Mouse (Mus musculus) frontal cortex, postnatal 36 days (tissue): ENCODE data around the gene Cdyl.
"Not testable (repeated sequence)": the region's sequence is repeated elsewhere in the genome, so short reads cannot be mapped to it uniquely, and the experiment has no call there.

Source experiments
- DNase-seq, 2 experiments: peaks; one replicate each; pipeline ENCODE4 v3.0.0; 2022; ENCODE audit warnings: low spot score in 2 of 2

Gene Cdyl

GRCm38 (mm10) chr13:35836501-35836900 lies 176.9 kb downstream of the Cdyl start:
- not testable (repeated sequence) for DNase-seq

DNA sequence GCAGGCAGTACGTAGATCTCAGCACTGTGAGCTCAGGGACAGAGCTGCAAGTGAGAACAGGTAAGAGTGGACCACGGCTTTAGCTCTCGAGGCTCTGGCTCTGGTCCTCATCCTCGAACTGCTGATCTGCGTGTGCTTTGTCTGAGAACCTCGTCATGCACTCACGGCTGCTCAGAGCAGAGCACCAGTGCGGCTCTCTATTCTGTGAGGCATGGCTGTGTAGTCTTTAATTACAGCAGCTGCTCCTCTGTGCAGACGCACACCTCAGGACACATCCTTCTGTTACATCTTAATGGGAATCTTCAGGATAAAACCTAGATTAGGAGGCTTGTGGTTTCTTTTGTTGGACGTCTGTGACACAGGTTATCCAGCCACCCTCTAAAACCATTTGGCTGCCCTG lies 180.5 kb downstream of the Cdyl start:
- no peak for DNase-seq

DNA sequence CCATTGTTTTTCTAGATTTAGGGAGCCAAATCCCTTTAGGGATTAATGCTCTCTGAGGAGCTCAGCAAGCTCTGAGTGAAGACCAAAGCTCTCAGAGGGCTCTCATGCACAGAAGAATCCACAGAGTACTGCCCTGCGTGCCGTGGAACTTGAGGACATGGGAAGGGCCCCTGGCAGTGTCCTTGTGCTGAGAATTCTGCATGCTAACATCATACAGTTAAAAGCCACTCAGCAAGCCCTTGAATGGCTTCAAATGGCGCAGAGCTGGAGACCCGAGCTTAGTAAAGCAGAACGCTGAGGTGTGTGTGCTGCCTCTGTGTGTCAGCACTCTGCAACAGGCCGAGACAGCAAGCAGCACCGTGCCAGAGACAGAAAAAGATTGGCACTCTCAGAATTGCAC lies 183.8 kb downstream of the Cdyl start:
- no peak for DNase-seq

- no peak for DNase-seq
Observed at GRCm38 (mm10) chr13:35845306-35845705, 185.7 kb downstream of the Cdyl start.

DNA sequence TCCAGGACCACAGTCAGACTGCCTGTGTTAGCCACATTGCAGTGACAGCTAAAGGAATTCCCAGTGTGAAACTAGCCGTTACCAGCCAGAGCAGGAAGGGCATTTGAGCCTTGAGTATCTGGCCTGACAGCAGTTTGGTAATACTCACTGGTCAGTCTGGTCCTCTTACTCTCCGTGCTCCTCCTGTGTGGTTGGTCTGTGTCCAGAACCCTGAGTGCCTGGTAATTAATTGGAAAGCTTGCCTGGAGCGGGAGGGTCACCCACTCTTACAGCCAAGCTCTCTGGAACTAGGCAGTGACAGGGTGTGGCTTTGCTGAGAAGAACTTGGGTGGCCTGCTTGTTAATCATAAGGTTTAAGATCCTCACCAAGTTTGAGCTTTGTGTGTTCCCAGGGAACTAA lies 189.1 kb downstream of the Cdyl start:
- DNase-seq: no peak

DNA sequence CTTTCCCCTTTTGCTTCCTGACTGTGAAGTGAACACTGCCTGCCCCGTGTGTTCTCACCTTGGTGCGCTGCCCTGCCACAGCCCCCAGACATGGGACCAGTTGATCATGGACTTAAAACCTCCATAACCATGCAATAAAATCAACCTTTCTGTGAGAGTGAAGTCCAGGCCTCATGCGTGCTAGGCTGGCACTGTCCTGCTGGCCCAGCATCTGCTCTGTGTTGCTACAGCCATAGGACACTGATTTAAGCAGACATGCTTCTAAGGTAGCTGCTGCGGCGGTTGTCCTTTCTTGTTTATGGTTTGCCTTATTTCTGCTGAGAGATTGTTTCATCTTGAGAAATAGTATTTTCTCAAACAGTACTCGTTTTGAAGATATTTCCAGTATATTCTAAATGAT lies 191.9 kb downstream of the Cdyl start:
- DNase-seq: no peak

GRCm38 (mm10) chr13:35852851-35853575 lies 193.4 kb downstream of the Cdyl start:
- DNase-seq: no peak

DNA sequence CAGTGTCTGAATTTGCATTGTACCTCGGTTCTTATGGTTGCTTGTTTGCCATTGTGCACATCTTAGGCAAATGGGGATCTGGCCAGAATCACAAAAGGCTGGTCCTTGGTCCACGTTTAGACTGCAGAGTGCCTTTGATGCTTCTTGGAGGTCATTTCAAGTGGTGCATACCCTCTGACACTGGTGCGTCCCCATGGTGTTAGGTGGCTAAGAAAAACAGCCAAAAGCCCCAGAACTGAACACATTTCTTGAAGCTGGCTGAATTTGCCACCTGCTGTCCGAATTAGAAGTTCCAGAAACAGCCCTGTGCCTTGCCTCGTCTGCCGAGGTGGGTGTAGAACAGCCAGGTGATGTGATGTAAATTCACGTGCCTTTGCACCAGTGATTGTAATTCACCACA lies 197.9 kb downstream of the Cdyl start:
- DNase-seq: no peak

DNA sequence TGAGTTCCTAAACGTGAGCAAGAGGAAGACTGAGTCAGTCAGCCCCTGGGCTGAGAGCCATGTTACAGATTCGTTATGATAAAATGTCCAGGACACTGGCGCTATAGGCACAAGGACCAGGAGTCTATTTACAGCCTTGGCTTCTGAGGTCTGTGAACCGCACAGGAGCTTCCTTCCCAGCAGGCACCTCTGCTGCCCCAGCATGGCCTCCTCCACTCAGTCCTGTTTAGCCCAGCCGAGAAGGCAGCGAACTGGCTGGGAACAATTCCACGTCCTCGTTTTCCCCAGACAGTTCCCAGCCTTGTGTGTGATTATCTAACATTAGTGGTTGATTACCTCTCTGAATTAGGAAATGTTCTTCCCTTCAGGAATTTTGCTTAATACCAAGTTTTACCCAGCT lies 201.3 kb downstream of the Cdyl start:
- no peak for DNase-seq

DNA sequence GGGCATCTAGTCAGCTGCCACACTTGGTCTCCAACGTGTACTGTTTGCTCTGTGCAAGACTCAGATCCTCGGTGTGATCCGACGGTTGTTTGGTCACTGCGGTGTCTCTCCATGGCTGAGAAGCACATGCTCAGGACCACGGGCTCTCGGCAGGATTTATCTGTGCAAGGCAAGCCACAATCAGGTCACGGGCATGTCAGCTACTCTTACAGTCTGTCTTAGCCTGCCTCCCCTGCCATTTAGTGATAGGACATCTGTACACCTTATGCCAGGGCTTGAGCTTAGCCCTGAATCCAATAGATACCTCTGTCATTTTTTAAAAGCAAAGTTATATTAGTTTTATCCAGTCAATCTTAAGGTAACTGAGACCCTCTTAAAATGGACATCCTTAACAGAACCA lies 211.0 kb downstream of the Cdyl start:
- no peak for DNase-seq

- DNase-seq: no peak
Observed at GRCm38 (mm10) chr13:35871107-35871506, 211.5 kb downstream of the Cdyl start.

GRCm38 (mm10) chr13:35875396-35875795 lies 215.8 kb downstream of the Cdyl start:
- DNase-seq: peak; percentile 31 to 34

DNA sequence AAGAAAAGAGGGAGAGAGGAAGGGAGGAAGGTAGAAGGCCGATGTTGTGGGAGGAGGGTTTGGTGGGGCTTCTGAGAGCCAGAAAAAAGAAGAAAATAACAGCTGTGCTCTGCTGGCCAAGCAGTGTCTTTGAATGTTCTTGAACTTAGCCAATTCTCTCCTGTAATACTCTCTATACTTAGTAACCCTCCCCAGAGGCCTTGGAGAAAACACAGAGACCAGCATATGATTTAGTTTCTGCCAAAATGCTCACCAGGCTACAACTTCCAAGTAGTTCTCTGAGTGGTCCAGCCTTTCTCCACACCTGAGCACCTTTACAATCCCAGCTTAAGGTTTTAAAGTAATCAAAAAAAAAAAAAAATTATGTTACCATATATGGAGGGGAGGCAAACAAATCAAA lies 218.6 kb downstream of the Cdyl start:
- DNase-seq: no peak

DNA sequence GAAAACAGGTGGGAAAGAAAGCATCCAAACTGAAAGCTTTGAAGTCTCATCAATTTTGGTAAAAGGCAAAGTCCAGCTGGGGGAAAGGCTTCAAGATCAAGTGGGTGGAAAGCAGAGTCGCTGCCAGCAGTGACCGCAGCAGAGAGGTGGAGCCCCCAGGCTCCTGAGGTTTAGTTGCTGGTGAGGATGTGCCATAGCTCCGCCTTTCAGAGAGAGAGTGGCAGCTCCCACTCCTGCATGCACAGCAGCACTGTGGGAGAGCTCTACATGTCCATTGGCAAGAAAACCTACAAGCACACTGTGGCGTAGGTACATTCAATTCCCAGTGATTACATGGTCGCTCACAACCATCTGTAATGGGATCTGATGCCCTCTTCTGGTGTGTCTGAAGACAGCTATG lies 219.4 kb downstream of the Cdyl start:
- DNase-seq: no peak

DNA sequence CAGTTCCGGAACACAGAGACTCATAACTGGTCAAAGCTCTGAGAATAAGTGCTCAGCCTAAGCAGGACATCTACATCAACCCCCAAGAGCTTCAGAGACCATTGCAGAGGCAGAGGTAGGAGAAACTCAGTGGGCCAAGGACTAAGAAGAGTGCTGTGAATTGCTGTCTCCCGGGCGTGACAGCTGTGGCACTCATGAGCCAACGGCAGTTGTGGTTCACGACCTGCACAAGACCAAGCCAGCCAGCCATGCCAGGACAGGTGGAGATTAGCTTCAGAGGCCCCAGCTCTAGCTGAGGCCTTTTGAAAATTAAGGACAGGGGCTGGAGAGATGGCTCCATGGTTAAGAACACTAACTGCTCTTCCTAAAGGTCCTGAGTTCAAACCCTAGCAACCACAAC lies 219.9 kb downstream of the Cdyl start:
- no peak for DNase-seq

GRCm38 (mm10) chr13:35880555-35881046 lies 221.0 kb downstream of the Cdyl start:
- no peak for DNase-seq

DNA sequence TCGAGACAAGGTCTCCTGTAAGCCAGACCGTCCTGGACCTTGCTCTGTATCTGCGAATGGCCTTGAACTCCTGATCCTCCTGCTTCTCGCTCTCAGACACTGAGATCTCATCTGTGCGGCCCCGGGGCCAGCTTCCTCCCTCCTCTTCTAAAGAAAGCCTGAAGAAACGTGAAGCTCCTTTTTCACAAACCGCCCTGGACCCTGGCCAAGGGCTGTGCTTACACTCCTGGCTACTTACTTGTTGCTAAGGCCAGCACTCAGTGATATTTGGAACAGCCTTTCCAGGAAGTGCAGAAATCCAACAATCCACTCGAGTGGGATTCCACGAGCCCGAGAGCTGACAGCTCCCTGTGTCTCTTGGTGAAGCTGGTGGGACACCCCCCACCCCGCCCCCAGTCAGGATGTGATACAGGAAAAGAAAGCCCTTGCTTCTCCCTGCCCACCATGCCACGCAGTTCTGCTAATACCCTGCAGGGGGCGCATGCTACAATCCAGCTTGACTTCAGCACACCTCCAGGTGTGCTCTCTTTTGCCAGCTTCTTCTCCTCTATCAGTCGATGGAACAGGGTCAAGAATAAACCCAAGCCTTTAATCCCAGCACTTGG lies 226.6 kb downstream of the Cdyl start:
- DNase-seq: peak in 1 of 2 experiments; percentile 21

GRCm38 (mm10) chr13:35892866-35893265 lies 233.2 kb downstream of the Cdyl start:
- DNase-seq: no peak

- no peak for DNase-seq
Observed at GRCm38 (mm10) chr13:35905378-35905777, 245.7 kb downstream of the Cdyl start.

DNA sequence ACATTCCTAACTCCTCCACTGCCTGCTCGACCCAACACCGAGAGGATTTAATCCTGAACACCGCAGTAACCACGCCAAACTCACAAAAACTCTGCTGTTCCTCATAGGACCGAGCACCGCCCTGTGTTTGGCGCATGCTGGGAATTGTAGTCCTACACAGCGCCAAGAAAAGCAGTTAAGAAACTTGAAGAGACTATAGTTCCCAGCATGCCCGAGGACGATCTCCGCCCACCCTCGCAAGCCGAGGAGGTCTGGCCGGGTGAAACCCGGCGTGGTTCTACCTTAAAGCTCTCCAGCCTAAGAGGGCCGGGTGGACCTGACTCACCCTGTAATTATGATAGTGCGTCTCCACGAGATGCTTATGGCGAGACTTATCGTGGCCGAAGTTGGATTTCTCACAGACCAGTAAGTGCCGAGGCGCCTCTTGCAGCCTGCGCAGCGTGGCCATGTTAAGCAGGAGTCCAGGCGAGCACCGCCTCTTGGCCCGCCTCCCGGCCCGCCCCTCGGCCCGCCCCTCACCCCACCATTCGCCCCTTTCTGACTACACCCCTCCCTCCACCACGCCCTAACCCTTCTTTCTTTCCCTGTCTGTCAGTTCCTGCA lies 246.3 kb downstream of the Cdyl start, which contains the start of gene Rpp40:
Gene Rpp40 (minus strand): TSS at position 481 of the 603 bp plus-strand sequence.
- peak; percentile 94 to 96 for DNase-seq

GRCm38 (mm10) chr13:35911476-35911875 lies 251.8 kb downstream of the Cdyl start:
- no peak for DNase-seq
